Mouse (Mus musculus) lung, embryonic 16.5 days (tissue): ENCODE measurements at regions not wholly inside any gene's neighbourhood (a gene's known extent, or its start where the extent isn't known, plus 50 kb on each side); places are given as distances from the start of the nearest gene placed in this dataset.

Experiments
- ATAC-seq: fragments of 200-750 bp; cut with Nextera tagmentation; 2 replicates; pipeline ENCODE4 v1.8.0; 2017; ENCODE audit warnings: low read depth, mild to moderate bottlenecking, moderate library complexity
- H3K27ac ChIP-seq: fragments of 300-500 bp; sonication (generic); 2 replicates; pipeline ENCODE4 v1.5.1; 2014; ENCODE audit warnings: mild to moderate bottlenecking, control low read depth, low read length
- H3K27me3 ChIP-seq: fragments of 300-500 bp; sonication (generic); 2 replicates; pipeline ENCODE4 v1.6.1; 2014; ENCODE audit warnings: low read depth, low read length, mixed read lengths; ENCODE audit not compliant: control insufficient read depth, insufficient read depth
- H3K36me3 ChIP-seq: fragments of 300-500 bp; sonication (generic); 2 replicates; pipeline ENCODE4 v1.6.1; 2014; ENCODE audit warnings: low read length; ENCODE audit not compliant: control insufficient read depth, insufficient read depth
- H3K4me1 ChIP-seq: fragments of 300-500 bp; sonication (generic); replicated peaks from 2 replicates; pipeline ENCODE4 v1.6.1; 2014; ENCODE audit warnings: low read length, mixed read lengths; ENCODE audit not compliant: control insufficient read depth, insufficient read depth
- H3K4me2 ChIP-seq: fragments of 300-500 bp; sonication (generic); 2 replicates; pipeline ENCODE4 v1.6.1; 2014; ENCODE audit warnings: low read depth, low read length, control low read depth
- H3K4me3 ChIP-seq: fragments of 300-500 bp; sonication (generic); 2 replicates; pipeline ENCODE4 v1.5.1; 2014; ENCODE audit warnings: mild to moderate bottlenecking, low read length, control low read depth
- H3K9ac ChIP-seq: fragments of 300-500 bp; sonication (generic); 2 replicates; pipeline ENCODE4 v1.6.1; 2014; ENCODE audit warnings: low read length, control low read depth
- H3K9me3 ChIP-seq: fragments of 300-500 bp; sonication (generic); 2 replicates; pipeline ENCODE4 v1.6.1; 2016; ENCODE audit warnings: low read length; ENCODE audit not compliant: control insufficient read depth
- WGBS: fragments of 180-500 bp; shearing (Covaris S2); extraction: QIAGEN DNeasy Blood & Tissue Kit; methylation state at CpG from one replicate; pipeline ENCODE4 v1.1.7; 2014; 5-methylcytosine and 5-hydroxymethylcytosine counted together

DNA sequence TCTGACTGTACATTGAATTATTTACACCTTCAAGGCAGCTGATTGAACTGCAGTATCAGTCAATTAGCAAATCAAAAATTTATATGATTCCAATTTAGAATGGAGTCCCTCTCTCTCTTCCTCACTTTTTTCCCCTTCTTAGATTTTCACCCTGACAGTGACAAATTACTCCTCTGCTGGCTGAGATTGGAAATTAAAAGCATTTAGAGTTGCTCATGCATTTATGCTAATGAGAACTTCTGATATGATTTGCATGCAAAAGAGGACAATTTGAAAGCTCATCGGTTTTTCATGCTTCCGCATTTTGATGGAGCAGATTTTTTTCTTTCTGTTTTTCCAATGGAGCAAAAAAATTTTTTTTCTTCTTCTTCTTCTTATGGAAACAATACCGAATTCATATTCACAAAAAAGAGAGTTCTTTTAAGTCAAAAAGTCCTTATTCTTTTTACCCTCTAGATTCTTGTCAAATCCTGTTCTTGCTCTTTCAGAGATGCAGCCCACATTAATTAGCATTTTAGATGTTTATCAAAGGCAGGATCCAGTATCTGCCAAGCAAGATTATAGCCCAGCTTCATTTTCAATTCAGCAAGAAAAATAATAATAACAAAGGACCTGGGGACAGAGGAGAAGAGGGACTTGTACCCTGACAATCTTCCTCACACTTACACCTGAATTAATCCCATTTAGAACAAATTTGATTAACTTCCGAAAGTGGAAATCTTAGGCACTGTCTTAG lies 173.6 kb upstream of the Nox3 start:
- no peaks in the 10 kb centered on the region for H3K36me3 ChIP-seq
- H3K9me3 ChIP-seq: no peaks in the 10 kb centered on the region
- 70% methylated on average over 4 of the region's 4 CpGs for whole genome bisulfite sequencing
- no peak overlapping the region for H3K9ac ChIP-seq
- no peak overlapping the region for H3K4me3 ChIP-seq
- H3K27ac ChIP-seq: no peak overlapping the region
- H3K4me1 ChIP-seq: no peaks in the 10 kb centered on the region
- no peak overlapping the region for H3K4me2 ChIP-seq
- H3K27me3 ChIP-seq: no peaks in the 10 kb centered on the region
- ATAC-seq: no peak

DNA sequence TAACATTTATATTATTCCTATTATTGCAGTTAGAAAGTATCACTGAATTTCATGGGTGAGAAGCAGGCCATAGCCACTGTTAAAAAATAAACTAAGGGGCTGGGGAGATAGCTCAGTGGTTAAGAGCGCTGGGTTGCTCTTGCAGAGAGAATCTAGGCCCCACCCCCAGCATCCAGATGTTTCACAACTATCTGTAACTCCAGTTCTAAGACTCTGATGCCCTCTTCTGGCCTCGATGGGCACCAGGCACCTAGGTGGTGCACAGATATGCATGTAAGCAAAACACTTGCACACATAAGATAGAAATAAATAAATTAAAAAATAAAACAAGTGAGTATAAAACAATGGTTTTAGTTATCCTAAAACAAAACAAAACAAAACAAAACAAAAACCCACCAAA lies 166.3 kb upstream of the Nox3 start:
- no peaks in the 10 kb centered on the region for H3K4me1 ChIP-seq
- ATAC-seq: no peak
- no peaks in the 10 kb centered on the region for H3K27me3 ChIP-seq
- no peaks in the 10 kb centered on the region for H3K36me3 ChIP-seq
- H3K27ac ChIP-seq: no peak overlapping the region
- H3K4me2 ChIP-seq: no peak overlapping the region
- no peaks in the 10 kb centered on the region for H3K9me3 ChIP-seq
- WGBS: 14% methylated on average over 2 of the region's 2 CpGs
- no peak overlapping the region for H3K9ac ChIP-seq
- H3K4me3 ChIP-seq: no peak overlapping the region

GRCm38 (mm10) chr17:3836386-3836785 lies 140.3 kb upstream of the Nox3 start:
- Histone ChIP-seq H3K9ac (no peak overlapping the region), H3K27me3 (no peaks in the 10 kb centered on the region), H3K9me3 (no peaks in the 10 kb centered on the region), H3K36me3 (no peaks in the 10 kb centered on the region), H3K4me3 (no peak overlapping the region), H3K27ac (no peak overlapping the region), H3K4me1 (no peaks in the 10 kb centered on the region), H3K4me2 (no peak overlapping the region)
- no peak for ATAC-seq
- WGBS: 64% methylated on average over 4 of the region's 4 CpGs

- H3K4me2 ChIP-seq: no peak overlapping the region
- no peak for ATAC-seq
- 54% methylated on average over 2 of the region's 2 CpGs for WGBS
Measured at GRCm38 (mm10) chr17:3811187-3811586, 115.1 kb upstream of the Nox3 start.

GRCm38 (mm10) chr17:3803507-3803906 lies 107.4 kb upstream of the Nox3 start:
- no peak overlapping the region for H3K4me3 ChIP-seq
- no peaks in the 10 kb centered on the region for H3K9me3 ChIP-seq
- ATAC-seq: no peak
- 66% methylated on average over 1 of the region's 1 CpGs for WGBS
- no peak overlapping the region for H3K9ac ChIP-seq
- no peak overlapping the region for H3K27ac ChIP-seq
- no peaks in the 10 kb centered on the region for H3K4me1 ChIP-seq
- H3K4me2 ChIP-seq: no peak overlapping the region
- no peaks in the 10 kb centered on the region for H3K27me3 ChIP-seq
- no peaks in the 10 kb centered on the region for H3K36me3 ChIP-seq

More at GRCm38 (mm10) chr17:3811187-3811586, 115.1 kb upstream of the Nox3 start:
- Histone ChIP-seq H3K4me3 (no peak overlapping the region), H3K9ac (no peak overlapping the region), H3K36me3 (no peaks in the 10 kb centered on the region), H3K27me3 (no peaks in the 10 kb centered on the region), H3K4me1 (no peaks in the 10 kb centered on the region), H3K9me3 (no peaks in the 10 kb centered on the region), H3K27ac (no peak overlapping the region)

- 16% methylated on average over 2 of the region's 2 CpGs for WGBS
- H3K36me3 ChIP-seq: no peaks in the 10 kb centered on the region
- H3K9me3 ChIP-seq: no peaks in the 10 kb centered on the region
- no peak overlapping the region for H3K4me2 ChIP-seq
- H3K4me3 ChIP-seq: no peak overlapping the region
- no peak overlapping the region for H3K27ac ChIP-seq
- no peak overlapping the region for H3K9ac ChIP-seq
- ATAC-seq: no peak
- H3K27me3 ChIP-seq: no peaks in the 10 kb centered on the region
- H3K4me1 ChIP-seq: no peaks in the 10 kb centered on the region
Measured at GRCm38 (mm10) chr17:3792597-3792996, 96.5 kb upstream of the Nox3 start.

GRCm38 (mm10) chr17:3782156-3782555 lies 86.1 kb upstream of the Nox3 start:
- Histone ChIP-seq H3K4me3 (no peak overlapping the region), H3K9me3 (no peaks in the 10 kb centered on the region), H3K4me2 (no peak overlapping the region), H3K4me1 (no peaks in the 10 kb centered on the region), H3K27me3 (no peaks in the 10 kb centered on the region), H3K9ac (no peak overlapping the region), H3K36me3 (no peaks in the 10 kb centered on the region), H3K27ac (no peak overlapping the region)
- ATAC-seq: peak; percentile 52; the same call in 1 of the 2 replicates
- WGBS: 33% methylated on average over 1 of the region's 1 CpGs

- no peak for ATAC-seq
- no peaks in the 10 kb centered on the region for H3K27me3 ChIP-seq
Measured at GRCm38 (mm10) chr17:3777691-3778090, 81.6 kb upstream of the Nox3 start.

GRCm38 (mm10) chr17:3747808-3748335 lies 51.8 kb upstream of the Nox3 start:
- no peak for ATAC-seq
- 62% methylated on average over 8 of the region's 8 CpGs for WGBS
- H3K4me1 ChIP-seq: 0 out of 2 replicates have a peak, but pooled peaks cover 3% of the 10 kb centered on the region
- H3K4me3 ChIP-seq: no peak overlapping the region
- H3K27ac ChIP-seq: no peak overlapping the region
- no peaks in the 10 kb centered on the region for H3K9me3 ChIP-seq
- no peak overlapping the region for H3K9ac ChIP-seq
- H3K27me3 ChIP-seq: no peaks in the 10 kb centered on the region
- no peak overlapping the region for H3K4me2 ChIP-seq
- H3K36me3 ChIP-seq: no peaks in the 10 kb centered on the region

More at GRCm38 (mm10) chr17:3777691-3778090, 81.6 kb upstream of the Nox3 start:
- Histone ChIP-seq H3K27ac (no peak overlapping the region), H3K9ac (no peak overlapping the region), H3K4me1 (no peaks in the 10 kb centered on the region), H3K4me2 (no peak overlapping the region), H3K4me3 (no peak overlapping the region), H3K9me3 (no peaks in the 10 kb centered on the region), H3K36me3 (no peaks in the 10 kb centered on the region)
